Mouse (Mus musculus): ENCODE data around the gene Tbc1d22b. TPM values are rescaled to one million over a fixed set of nuclear protein-coding genes. Genes with fewer than 3 reads are reported as not detected.
"Not testable (repeated sequence)": the region's sequence is repeated elsewhere in the genome, so short reads cannot be mapped to it uniquely, and the experiment has no call there.

Gene Tbc1d22b
- polyA plus RNA-seq, 1 experiment from 2014 or later = 32.6 TPM

GRCm38 (mm10) chr17:29518665-29519064 lies 30.9 kb upstream of the Tbc1d22b start:
- H3K4me1 ChIP-seq (replicated peaks); ATAC-seq (ENCODE audit: low FRiP score, low read depth); H3K9ac ChIP-seq; H3K36me3 ChIP-seq; H3K27me3 ChIP-seq; H3K4me2 ChIP-seq; H3K9me3 ChIP-seq; H3K4me3 ChIP-seq; H3K27ac ChIP-seq (replicated peaks): not testable (repeated sequence)
- 93% methylated on average over 5 of the region's 5 CpGs for WGBS

DNA sequence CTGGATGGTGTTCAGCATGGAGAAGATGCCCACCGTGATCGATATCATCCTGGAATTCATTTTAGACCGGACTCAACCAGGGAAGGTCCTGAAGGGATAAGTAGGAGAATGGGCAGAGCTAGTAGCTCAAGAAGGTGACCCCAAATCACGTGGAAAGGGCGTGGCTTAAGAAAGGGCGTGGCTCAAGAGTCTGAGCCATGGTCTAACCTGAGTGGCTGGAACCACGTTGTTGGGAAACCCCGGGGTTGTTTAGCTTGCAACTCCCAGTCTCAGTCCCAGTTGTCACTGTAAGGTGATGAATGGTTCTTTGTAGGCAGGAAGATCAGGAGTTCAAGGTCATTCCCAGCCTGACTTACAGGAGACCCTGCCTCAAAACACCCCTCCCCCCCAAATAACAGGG lies 29.9 kb upstream of the Tbc1d22b start:
- H3K27ac ChIP-seq (replicated peaks) = no peak overlapping the region
- no peak overlapping the region for H3K4me2 ChIP-seq
- WGBS = 79% methylated on average over 8 of the region's 8 CpGs
- H3K9ac ChIP-seq = no peak overlapping the region
- H3K36me3 ChIP-seq = no peaks in the 10 kb centered on the region
- H3K9me3 ChIP-seq = no peaks in the 10 kb centered on the region
- H3K4me1 ChIP-seq (replicated peaks) = no peaks in the 10 kb centered on the region
- no peak overlapping the region for H3K4me3 ChIP-seq
- ATAC-seq (ENCODE audit: low FRiP score, low read depth) = no peak
- no peaks in the 10 kb centered on the region for H3K27me3 ChIP-seq

- Histone ChIP-seq H3K4me2 (no peak overlapping the region), H3K27ac (replicated peaks) (no peak overlapping the region), H3K4me1 (replicated peaks) (no peaks in the 10 kb centered on the region), H3K9me3 (no peaks in the 10 kb centered on the region), H3K36me3 (no peaks in the 10 kb centered on the region), H3K27me3 (no peaks in the 10 kb centered on the region), H3K4me3 (no peak overlapping the region), H3K9ac (no peak overlapping the region)
- no peak for ATAC-seq (ENCODE audit: low FRiP score, low read depth)
- 75% methylated on average over 2 of the region's 2 CpGs for WGBS
Observed at GRCm38 (mm10) chr17:29525613-29526012, 24.0 kb upstream of the Tbc1d22b start.

- H3K27ac ChIP-seq (replicated peaks) = no peak overlapping the region
- ATAC-seq (ENCODE audit: low FRiP score, low read depth) = no peak
- H3K9ac ChIP-seq = no peak overlapping the region
- no peaks in the 10 kb centered on the region for H3K36me3 ChIP-seq
- no peaks in the 10 kb centered on the region for H3K27me3 ChIP-seq
- no peaks in the 10 kb centered on the region for H3K9me3 ChIP-seq
- no peak overlapping the region for H3K4me2 ChIP-seq
- no peak overlapping the region for H3K4me3 ChIP-seq
- WGBS = 81% methylated on average over 8 of the region's 8 CpGs
- H3K4me1 ChIP-seq (replicated peaks) = peaks cover 7% of the 10 kb centered on the region; the same call in 1 of the 2 replicates
Observed at GRCm38 (mm10) chr17:29528568-29529187, 20.9 kb upstream of the Tbc1d22b start.

DNA sequence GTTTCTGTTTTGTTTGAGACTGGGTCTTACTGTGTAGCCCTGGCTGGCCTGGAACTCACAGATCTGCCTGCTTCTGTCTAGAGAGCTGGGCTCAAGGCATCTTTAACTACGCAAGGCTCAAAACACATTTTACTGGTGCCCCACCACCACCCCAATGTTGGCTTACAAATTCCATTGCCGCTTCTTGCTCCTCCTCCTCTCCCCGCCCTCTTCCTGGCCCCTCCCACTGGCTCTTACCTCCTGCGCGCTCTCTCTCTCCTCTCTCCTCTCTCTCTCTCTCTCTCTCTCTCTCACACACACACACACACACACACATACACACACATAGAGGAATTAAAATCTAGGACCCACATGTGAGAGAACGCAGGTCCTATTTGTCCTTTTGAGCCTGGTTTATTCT lies 19.1 kb upstream of the Tbc1d22b start:
- no peak overlapping the region for H3K4me2 ChIP-seq
- no peak overlapping the region for H3K27ac ChIP-seq (replicated peaks)
- no peaks in the 10 kb centered on the region for H3K27me3 ChIP-seq
- H3K36me3 ChIP-seq = no peaks in the 10 kb centered on the region
- ATAC-seq (ENCODE audit: low FRiP score, low read depth) = no peak
- 71% methylated on average over 6 of the region's 6 CpGs for WGBS
- H3K4me1 ChIP-seq (replicated peaks) = peaks cover 7% of the 10 kb centered on the region; the same call in 1 of the 2 replicates
- H3K9ac ChIP-seq = no peak overlapping the region
- H3K4me3 ChIP-seq = no peak overlapping the region
- H3K9me3 ChIP-seq = no peaks in the 10 kb centered on the region

- H3K27ac ChIP-seq (replicated peaks) = no peak overlapping the region
- no peak overlapping the region for H3K9ac ChIP-seq
- H3K36me3 ChIP-seq = no peaks in the 10 kb centered on the region
- ATAC-seq (ENCODE audit: low FRiP score, low read depth) = no peak
- no peaks in the 10 kb centered on the region for H3K9me3 ChIP-seq
- no peaks in the 10 kb centered on the region for H3K27me3 ChIP-seq
- no peak overlapping the region for H3K4me2 ChIP-seq
- 80% methylated on average over 9 of the region's 9 CpGs for WGBS
- peaks cover 7% of the 10 kb centered on the region; the same call in 1 of the 2 replicates for H3K4me1 ChIP-seq (replicated peaks)
- no peak overlapping the region for H3K4me3 ChIP-seq
Observed at GRCm38 (mm10) chr17:29531278-29531677, 18.3 kb upstream of the Tbc1d22b start.

DNA sequence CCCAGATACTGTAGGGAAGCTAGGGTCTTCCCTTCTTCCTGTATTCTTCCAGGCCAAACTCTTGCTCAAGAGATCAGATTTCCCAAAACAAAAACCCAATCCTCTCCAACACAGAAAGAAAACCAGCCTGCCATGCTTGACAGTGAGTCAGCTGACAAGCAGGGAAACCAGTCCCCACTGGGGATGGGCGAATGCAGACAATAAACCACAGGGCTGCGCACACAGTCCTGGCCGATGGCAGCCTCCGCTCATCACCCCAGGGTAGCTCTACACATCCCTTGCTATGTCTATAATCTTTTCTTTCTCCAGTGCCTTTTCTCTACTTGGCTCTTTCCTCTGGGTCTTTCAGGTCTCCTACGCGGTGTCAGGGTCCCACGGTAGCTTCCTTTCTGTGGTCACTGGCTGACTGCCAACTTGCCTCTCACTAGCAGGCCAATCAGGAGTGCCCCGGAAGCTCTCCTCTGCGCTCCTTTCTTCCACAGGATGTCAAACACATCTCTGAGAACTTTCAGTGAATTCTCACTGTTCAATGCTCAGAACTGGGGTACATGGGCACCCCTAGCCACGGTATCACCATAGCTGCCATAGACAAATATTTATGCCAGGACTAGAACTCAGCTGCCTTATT lies 17.7 kb upstream of the Tbc1d22b start:
- Histone ChIP-seq H3K4me2 (no peak overlapping the region), H3K4me3 (no peak overlapping the region), H3K4me1 (replicated peaks) (peaks cover 7% of the 10 kb centered on the region; the same call in 1 of the 2 replicates), H3K9ac (no peak overlapping the region), H3K9me3 (no peaks in the 10 kb centered on the region), H3K27me3 (no peaks in the 10 kb centered on the region), H3K27ac (replicated peaks) (no peak overlapping the region), H3K36me3 (no peaks in the 10 kb centered on the region)
- ATAC-seq (ENCODE audit: low FRiP score, low read depth) = no peak
- 58% methylated on average over 10 of the region's 10 CpGs for WGBS

GRCm38 (mm10) chr17:29533866-29534265 lies 15.7 kb upstream of the Tbc1d22b start:
- no peak overlapping the region for H3K27ac ChIP-seq (replicated peaks)
- no peaks in the 10 kb centered on the region for H3K27me3 ChIP-seq
- no peak overlapping the region for H3K4me3 ChIP-seq
- WGBS = 92% methylated on average over 11 of the region's 11 CpGs
- no peak for ATAC-seq (ENCODE audit: low FRiP score, low read depth)
- H3K4me1 ChIP-seq (replicated peaks) = peaks cover 7% of the 10 kb centered on the region; the same call in 1 of the 2 replicates
- no peak overlapping the region for H3K4me2 ChIP-seq
- no peaks in the 10 kb centered on the region for H3K36me3 ChIP-seq
- H3K9me3 ChIP-seq = no peaks in the 10 kb centered on the region
- no peak overlapping the region for H3K9ac ChIP-seq

DNA sequence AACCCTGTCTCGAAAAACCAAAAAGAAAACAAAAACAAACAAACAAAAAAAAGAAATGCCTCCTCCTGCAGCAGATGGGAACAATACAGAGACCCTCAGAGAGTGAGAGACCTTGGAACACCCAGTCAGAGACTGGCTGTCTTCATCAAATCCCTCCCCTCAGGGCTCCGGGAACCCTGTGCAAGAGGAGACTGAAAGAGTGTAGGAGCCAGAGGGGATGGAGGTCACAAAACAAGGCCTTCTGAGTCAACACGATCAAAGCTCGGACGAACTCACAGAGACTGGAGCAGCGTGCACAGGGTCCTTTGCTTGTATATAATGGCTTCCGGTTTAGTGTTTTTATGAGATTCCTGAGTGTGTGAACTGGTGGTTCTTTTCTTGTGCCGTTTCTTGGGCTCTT lies 9.2 kb upstream of the Tbc1d22b start:
- no peak overlapping the region for H3K4me2 ChIP-seq
- no peak overlapping the region for H3K4me3 ChIP-seq
- 93% methylated on average over 8 of the region's 8 CpGs for WGBS
- no peaks in the 10 kb centered on the region for H3K27me3 ChIP-seq
- no peak overlapping the region for H3K27ac ChIP-seq (replicated peaks)
- no peaks in the 10 kb centered on the region for H3K4me1 ChIP-seq (replicated peaks)
- H3K36me3 ChIP-seq = no peaks in the 10 kb centered on the region
- H3K9ac ChIP-seq = no peak overlapping the region
- no peaks in the 10 kb centered on the region for H3K9me3 ChIP-seq
- no peak for ATAC-seq (ENCODE audit: low FRiP score, low read depth)

- Histone ChIP-seq H3K9ac (no peak overlapping the region), H3K27me3 (no peaks in the 10 kb centered on the region), H3K36me3 (no peaks in the 10 kb centered on the region), H3K27ac (replicated peaks) (no peak overlapping the region), H3K4me3 (no peak overlapping the region), H3K4me1 (replicated peaks) (no peaks in the 10 kb centered on the region), H3K4me2 (no peak overlapping the region), H3K9me3 (no peaks in the 10 kb centered on the region)
- no peak for ATAC-seq (ENCODE audit: low FRiP score, low read depth)
- WGBS = 65% methylated on average over 14 of the region's 14 CpGs
Observed at GRCm38 (mm10) chr17:29541419-29541818, 8.2 kb upstream of the Tbc1d22b start.

DNA sequence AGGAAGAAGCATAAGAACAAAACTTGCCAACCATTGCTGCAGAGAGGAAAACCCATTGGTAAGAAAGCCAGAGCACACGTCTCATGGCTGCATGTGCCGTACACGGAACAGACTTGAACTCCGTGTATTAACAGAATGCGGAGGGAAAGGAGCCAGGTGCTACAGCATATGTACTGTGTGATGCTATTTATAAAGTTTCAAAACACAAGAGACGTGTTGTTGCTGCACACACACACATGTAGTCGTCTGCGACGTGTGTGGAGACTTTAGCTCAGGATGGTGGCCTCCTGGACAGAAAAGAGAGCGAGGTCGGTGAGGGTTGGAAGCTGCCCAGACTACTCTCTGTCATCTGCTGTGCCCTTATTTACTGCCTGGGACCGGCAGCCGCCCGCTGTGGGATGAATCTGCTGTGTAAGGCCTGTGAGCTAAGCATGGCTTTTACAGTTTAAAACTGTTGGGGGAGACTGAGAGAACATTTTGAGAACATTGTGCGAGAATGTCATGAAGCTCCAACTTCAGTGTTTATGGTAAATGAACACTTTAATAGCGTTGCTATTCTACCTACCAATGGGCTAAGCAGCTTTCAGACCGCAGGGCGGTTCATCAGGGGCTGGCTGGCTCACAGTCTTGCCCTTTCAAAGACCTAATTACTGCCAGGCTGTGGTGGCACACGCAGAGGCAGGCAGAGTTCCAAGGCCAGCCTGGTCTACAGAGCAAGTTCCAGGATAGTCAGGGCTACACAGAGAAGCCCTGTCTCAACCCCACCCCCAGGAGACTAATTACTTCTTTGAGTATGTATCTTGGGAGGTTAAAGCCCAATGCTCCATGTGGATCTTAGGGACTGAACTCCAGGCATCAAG lies 6.5 kb upstream of the Tbc1d22b start:
- H3K4me1 ChIP-seq (replicated peaks) = no peaks in the 10 kb centered on the region
- H3K9me3 ChIP-seq = no peaks in the 10 kb centered on the region
- no peak overlapping the region for H3K4me3 ChIP-seq
- no peak overlapping the region for H3K27ac ChIP-seq (replicated peaks)
- 90% methylated on average over 19 of the region's 19 CpGs for WGBS
- no peak overlapping the region for H3K4me2 ChIP-seq
- no peaks in the 10 kb centered on the region for H3K27me3 ChIP-seq
- H3K9ac ChIP-seq = no peak overlapping the region
- no peak for ATAC-seq (ENCODE audit: low FRiP score, low read depth)
- no peaks in the 10 kb centered on the region for H3K36me3 ChIP-seq

DNA sequence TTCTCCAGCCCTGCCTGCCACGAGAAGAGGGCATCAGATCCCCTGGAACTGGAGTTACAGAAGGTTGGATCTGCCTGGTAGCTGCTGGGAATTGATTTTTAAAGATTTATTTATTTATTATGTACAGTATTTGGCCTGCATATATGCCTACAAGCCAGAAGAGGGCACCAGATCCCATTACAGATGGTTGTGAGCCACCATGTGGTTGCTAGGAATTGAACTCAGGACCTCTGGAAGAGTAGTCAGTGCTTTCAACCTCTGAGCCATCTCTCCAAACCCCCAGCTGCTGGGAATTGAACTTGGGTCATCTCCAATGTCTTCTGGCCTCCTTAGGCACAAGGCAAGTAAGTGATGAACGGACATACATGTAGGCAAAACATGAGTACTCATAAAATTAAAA lies 5.5 kb upstream of the Tbc1d22b start:
- 86% methylated on average over 2 of the region's 2 CpGs for WGBS

More for the DNA sequence above, 5.5 kb upstream of the Tbc1d22b start:
- no peaks in the 10 kb centered on the region for H3K9me3 ChIP-seq
- H3K4me3 ChIP-seq = no peak overlapping the region
- no peaks in the 10 kb centered on the region for H3K36me3 ChIP-seq
- no peak for ATAC-seq (ENCODE audit: low FRiP score, low read depth)
- no peak overlapping the region for H3K9ac ChIP-seq
- no peak overlapping the region for H3K27ac ChIP-seq (replicated peaks)
- H3K27me3 ChIP-seq = no peaks in the 10 kb centered on the region
- H3K4me1 ChIP-seq (replicated peaks) = no peaks in the 10 kb centered on the region
- H3K4me2 ChIP-seq = no peak overlapping the region
